Mouse (Mus musculus): ENCODE measurements around the gene Myh2.

- no peak for TF ChIP-seq CTCF (conservative IDR thresholded peaks at IDR 0.05; ENCODE audit: low read length)
- no peak for TF ChIP-seq NANOG (IDR thresholded peaks at IDR 0.05; ENCODE audit: borderline replicate concordance, low read length)
Observed at GRCm38 (mm10) chr11:67190814-67191213, 20.0 kb downstream of the Myh2 start.
